ENCODE assay signal across 8 mouse cellular contexts in genomic region chr13:114459701-114460160, GRCm38 (mm10). TPM values are rescaled to one million over a fixed set of nuclear protein-coding genes. Genes with fewer than 3 reads are reported as not detected.
DNase-seq lines count a peak whose midpoint lies in the region; ATAC-seq and TF ChIP-seq lines count a peak whose summit lies in the region.

No protein-coding gene starts in this region.

- 2% methylated on average over 16 of the region's 16 CpGs for WGBS in cerebellum, adult 2 months
- 3% methylated on average over 16 of the region's 16 CpGs for WGBS in spleen, adult 2 months
- 2% methylated on average over 15 of the region's 16 CpGs for WGBS in liver, embryonic 11.5 days
- WGBS in stomach, embryonic 15.5 days, result 1% methylated on average over 15 of the region's 16 CpGs

- peak overlapping the region; percentile 75 for H3K4me2 ChIP-seq in liver, embryonic 11.5 days
- peak overlapping the region; percentile 97 for H3K4me2 ChIP-seq in stomach, embryonic 15.5 days

- peaks cover 5% of the 10 kb centered on the region; the same call in 1 of the 2 replicates for H3K4me1 ChIP-seq in cerebellum, adult 2 months (ENCODE audit: control insufficient read depth, insufficient read depth, low read length)
- H3K4me1 ChIP-seq in spleen, adult 2 months (ENCODE audit: control insufficient read depth, insufficient read depth, insufficient read length), result peaks cover 4% of the 10 kb centered on the region; the same call in 1 of the 2 replicates
- H3K4me1 ChIP-seq in liver, embryonic 11.5 days (replicated peaks; ENCODE audit: control insufficient read depth, insufficient read depth, low read length), result no peaks in the 10 kb centered on the region
- H3K4me1 ChIP-seq in stomach, embryonic 15.5 days, result peaks cover 24% of the 10 kb centered on the region

- no peak for DNase-seq in cerebellum, adult 2 months
- no peak for DNase-seq in cerebellum, postnatal 25 days
- DNase-seq in spleen, adult 2 months (ENCODE audit: low read depth in 1 of 2, low spot score in 2 of 2), result no peak
- no peak for DNase-seq in spleen, adult 18-20 months
- no peak for DNase-seq in liver, embryonic 11.5 days (ENCODE audit: low spot score)
- no peak for DNase-seq in left cerebral cortex, adult 9 months (ENCODE audit: low spot score in 2 of 2)
- no peak for DNase-seq in spleen, postnatal 10 days (ENCODE audit: low spot score in 2 of 2)

- no peak overlapping the region for H3K27ac ChIP-seq in cerebellum, adult 2 months (ENCODE audit: insufficient read depth, low read length)
- no peak overlapping the region for H3K27ac ChIP-seq in spleen, adult 2 months (ENCODE audit: insufficient read depth, low read length)
- H3K27ac ChIP-seq in liver, embryonic 11.5 days (ENCODE audit: low read depth, low read length), result 0 out of 2 replicates have a peak overlapping the region, but pooled peaks have one; percentile 32
- H3K27ac ChIP-seq in stomach, embryonic 15.5 days, result peak overlapping the region; percentile 51; the same call in 1 of the 2 replicates

- H3K9ac ChIP-seq in liver, embryonic 11.5 days (ENCODE audit: low read depth, low read length), result 0 out of 2 replicates have a peak overlapping the region, but pooled peaks have one; percentile 2
- H3K9ac ChIP-seq in stomach, embryonic 15.5 days, result peak overlapping the region; percentile 16; the same call in 1 of the 2 replicates

- no peak for TF ChIP-seq CTCF in cerebellum, adult 2 months (IDR thresholded peaks at IDR 0.05; ENCODE audit: borderline replicate concordance, insufficient read depth, low read depth, low read length)
- no peak for TF ChIP-seq CTCF in spleen, adult 2 months (IDR thresholded peaks at IDR 0.05; ENCODE audit: extremely low read depth, insufficient read depth, insufficient read length, insufficient replicate concordance)

- H3K36me3 ChIP-seq in spleen, adult 2 months (ENCODE audit: control insufficient read depth, insufficient read depth, low read length), result no peaks in the 10 kb centered on the region
- H3K36me3 ChIP-seq in liver, embryonic 11.5 days (ENCODE audit: control insufficient read depth, insufficient read depth, low read length), result no peaks in the 10 kb centered on the region
- no peaks in the 10 kb centered on the region for H3K36me3 ChIP-seq in stomach, embryonic 15.5 days

- no peak for ATAC-seq in liver, embryonic 11.5 days (replicated peaks; ENCODE audit: low FRiP score)
- ATAC-seq in stomach, embryonic 15.5 days (ENCODE audit: insufficient read depth, low FRiP score, low read depth), result no peak

- no peaks in the 10 kb centered on the region for H3K9me3 ChIP-seq in liver, embryonic 11.5 days (ENCODE audit: control insufficient read depth, low read length)
- H3K9me3 ChIP-seq in stomach, embryonic 15.5 days, result no peaks in the 10 kb centered on the region

- peaks cover 16% of the 10 kb centered on the region; the same call in 1 of the 2 replicates for H3K27me3 ChIP-seq in cerebellum, adult 2 months (ENCODE audit: control insufficient read depth, insufficient read depth, low read length)
- H3K27me3 ChIP-seq in spleen, adult 2 months (ENCODE audit: control insufficient read depth, insufficient read depth, low read length), result peaks cover 24% of the 10 kb centered on the region
- peaks cover 65% of the 10 kb centered on the region for H3K27me3 ChIP-seq in liver, embryonic 11.5 days (replicated peaks; ENCODE audit: control insufficient read depth, insufficient read depth, low read length)
- H3K27me3 ChIP-seq in stomach, embryonic 15.5 days (replicated peaks), result peaks cover 29% of the 10 kb centered on the region

- TF ChIP-seq POLR2A in cerebellum, adult 2 months (IDR thresholded peaks at IDR 0.05; ENCODE audit: borderline replicate concordance, insufficient read depth, low read length), result no peak
- no peak for TF ChIP-seq POLR2A in spleen, adult 2 months (IDR thresholded peaks at IDR 0.05; ENCODE audit: low read depth, low read length)

- peak overlapping the region; percentile 36 for H3K4me3 ChIP-seq in cerebellum, adult 2 months (replicated peaks; ENCODE audit: insufficient read depth, low read depth, low read length)
- H3K4me3 ChIP-seq in spleen, adult 2 months (ENCODE audit: extremely low read depth, insufficient read depth, insufficient read length), result peak overlapping the region; percentile 44; the same call in 1 of the 2 replicates
- H3K4me3 ChIP-seq in liver, embryonic 11.5 days (ENCODE audit: low read depth, low read length), result peak overlapping the region; percentile 57
- H3K4me3 ChIP-seq in stomach, embryonic 15.5 days (replicated peaks), result peak overlapping the region; percentile 58

RNA-seq across cellular contexts. Expression of gene Fst, which starts 1.0 kb away (rescaled TPM):
- 0.30 and 0.79 TPM in 2 replicates for polyA plus RNA-seq in cerebellum, adult 2 months (2012; rRNA removed)
- polyA plus RNA-seq in spleen, adult 2 months (2012; rRNA removed), result 0.13 and 0.16 TPM in 2 replicates
- polyA plus RNA-seq in liver, embryonic 11.5 days (2014; fragmentation: Nextera tagmentation; extraction: Ambion mirVana), result 16.5 and 19.5 TPM in 2 replicates
- polyA plus RNA-seq in stomach, embryonic 15.5 days (2015; fragmentation: Nextera tagmentation; extraction: Ambion mirVana), result 41.8 and 59.4 TPM in 2 replicates

Comparison
In these comparisons a context has a peak if more than half of its experiments do, and no peak if none do; other contexts are left out.
1. H3K27ac ChIP-seq: peak in liver, embryonic 11.5 days (single experiment) and stomach, embryonic 15.5 days (single experiment); none in cerebellum, adult 2 months (single experiment) and spleen, adult 2 months (single experiment).
2. Peak in every context shown above with its lines, with median percentiles within 50 percentile points of each other: H3K4me3 ChIP-seq.